Mouse (Mus musculus) cortical plate, adult 2 months (tissue): ENCODE data around the gene Cnot1.
"Not testable (repeated sequence)": the region's sequence is repeated elsewhere in the genome, so short reads cannot be mapped to it uniquely, and the experiment has no call there.

Experiments
- CTCF ChIP-seq: fragments of 200-500 bp; IDR thresholded peaks from 2 replicates; pipeline ENCODE4 v1.5.1; 2011; ENCODE audit warnings: mild to moderate bottlenecking, control low read depth, low read length; ENCODE audit not compliant: insufficient read depth; ENCODE audit errors: extremely low read depth
- POLR2A ChIP-seq: fragments of 200-500 bp; IDR thresholded peaks from 2 replicates; pipeline ENCODE4 v1.6.1; 2011; ENCODE audit warnings: mild to moderate bottlenecking, low read length, control low read depth; ENCODE audit not compliant: insufficient read depth; ENCODE audit errors: extremely low read depth

GRCm38 (mm10) chr8:95795333-95796061 is 11.8 kb downstream of the Cnot1 start:
- TF ChIP-seq CTCF, POLR2A: not testable (repeated sequence)
